Mouse (Mus musculus): ENCODE measurements around the gene Sipa1l3.

Sipa1l3 gene

GRCm38 (mm10) chr7:29469602-29470344 lies 48.7 kb downstream of the Sipa1l3 start:
- TF ChIP-seq GATA4 (IDR thresholded peaks at IDR 0.05; ENCODE audit: insufficient replicate concordance, low read length), result no peak

DNA sequence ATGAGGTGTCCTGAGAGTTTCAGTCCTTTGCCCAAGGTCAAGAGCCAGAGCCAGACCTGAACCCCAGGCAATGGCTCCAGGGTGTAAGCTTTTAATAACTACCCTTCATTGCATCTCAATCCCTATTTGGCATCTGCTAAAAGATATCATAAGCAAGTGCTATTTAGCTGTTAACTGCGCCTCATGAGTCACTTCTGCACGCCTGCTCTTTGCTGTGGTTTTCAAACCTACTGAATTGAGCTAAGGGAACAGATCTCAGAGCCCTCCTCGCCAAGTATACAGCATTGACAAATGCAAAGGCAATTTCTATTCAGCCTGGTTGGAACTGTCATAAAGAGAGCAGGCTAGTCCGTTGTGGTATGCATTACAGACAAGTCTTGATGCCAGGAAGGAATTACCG lies 49.8 kb downstream of the Sipa1l3 start:
- TF ChIP-seq GATA4 (IDR thresholded peaks at IDR 0.05; ENCODE audit: insufficient replicate concordance, low read length), result no peak

GRCm38 (mm10) chr7:29466585-29466984 lies 51.9 kb downstream of the Sipa1l3 start:
- TF ChIP-seq GATA4 (IDR thresholded peaks at IDR 0.05; ENCODE audit: insufficient replicate concordance, low read length), result no peak

GRCm38 (mm10) chr7:29465736-29466135 lies 52.7 kb downstream of the Sipa1l3 start:
- no peak for TF ChIP-seq GATA4 (IDR thresholded peaks at IDR 0.05; ENCODE audit: insufficient replicate concordance, low read length)

GRCm38 (mm10) chr7:29462820-29463219 lies 55.6 kb downstream of the Sipa1l3 start:
- no peak for TF ChIP-seq GATA4 (IDR thresholded peaks at IDR 0.05; ENCODE audit: insufficient replicate concordance, low read length)

DNA sequence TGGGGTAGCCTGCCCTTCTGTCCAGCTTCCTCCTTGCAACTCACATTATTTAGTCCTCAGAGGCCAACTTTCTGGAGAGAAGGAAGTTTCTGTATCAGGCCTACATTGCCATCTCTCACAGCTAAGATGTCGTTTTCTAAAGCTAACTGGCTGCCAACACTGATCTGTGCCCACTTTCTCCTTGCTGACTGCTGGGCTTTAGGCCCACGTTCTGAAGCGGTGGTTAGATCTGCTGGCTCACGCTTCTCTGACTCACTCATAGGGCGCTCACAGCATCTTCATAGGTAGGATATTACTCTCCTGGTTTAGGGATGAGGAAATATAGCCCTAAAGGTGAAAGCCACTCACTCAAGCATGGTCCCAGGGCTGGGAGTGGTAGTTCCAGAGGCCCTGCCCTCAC lies 56.3 kb downstream of the Sipa1l3 start:
- TF ChIP-seq GATA4 (IDR thresholded peaks at IDR 0.05; ENCODE audit: insufficient replicate concordance, low read length), result no peak

DNA sequence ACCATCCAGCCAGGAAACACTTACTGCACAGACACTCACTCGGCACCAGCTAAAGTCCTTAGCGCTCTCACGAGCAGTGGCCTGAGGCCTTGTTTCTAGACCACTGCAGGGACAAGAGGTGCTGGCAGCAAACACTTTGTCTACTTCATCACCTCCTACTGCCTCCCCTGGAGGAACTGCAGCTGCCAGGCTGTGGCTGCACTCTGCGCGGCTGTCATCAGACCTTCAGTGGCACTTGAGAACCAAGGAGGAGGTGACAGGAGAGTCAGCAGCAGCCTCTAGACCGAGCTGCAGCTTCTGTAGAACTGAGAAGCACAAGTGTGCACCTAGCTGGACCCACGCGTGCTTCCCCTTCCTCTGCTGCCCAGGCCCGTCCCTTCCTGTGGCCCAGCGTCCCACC lies 56.9 kb downstream of the Sipa1l3 start:
- TF ChIP-seq GATA4 (IDR thresholded peaks at IDR 0.05; ENCODE audit: insufficient replicate concordance, low read length), result no peak

GRCm38 (mm10) chr7:29458889-29459740 lies 59.3 kb downstream of the Sipa1l3 start:
- TF ChIP-seq GATA4 (IDR thresholded peaks at IDR 0.05; ENCODE audit: insufficient replicate concordance, low read length), result no peak

DNA sequence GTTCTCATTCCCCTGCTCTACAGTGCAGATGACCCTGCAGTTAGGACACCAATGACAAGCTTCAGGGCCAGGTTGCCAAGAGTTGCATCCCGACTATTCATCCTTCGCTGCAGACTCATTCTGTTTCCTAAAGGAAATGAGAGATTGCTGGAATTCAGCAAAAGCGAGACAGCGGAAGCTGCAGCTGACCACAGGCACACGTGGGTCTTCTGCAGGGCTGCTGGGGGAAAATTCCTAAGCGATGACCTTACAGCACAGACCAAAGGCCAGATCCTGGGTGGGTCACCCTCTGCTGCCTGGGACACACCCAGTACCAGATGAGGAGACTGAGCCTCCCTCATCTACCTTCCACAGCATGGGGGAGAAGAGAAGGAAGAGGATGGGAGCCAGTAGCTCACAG lies 60.7 kb downstream of the Sipa1l3 start:
- TF ChIP-seq GATA4 (IDR thresholded peaks at IDR 0.05; ENCODE audit: insufficient replicate concordance, low read length), result no peak

- no peak for TF ChIP-seq GATA4 (IDR thresholded peaks at IDR 0.05; ENCODE audit: insufficient replicate concordance, low read length)
Measured at GRCm38 (mm10) chr7:29456716-29457115, 61.7 kb downstream of the Sipa1l3 start.

DNA sequence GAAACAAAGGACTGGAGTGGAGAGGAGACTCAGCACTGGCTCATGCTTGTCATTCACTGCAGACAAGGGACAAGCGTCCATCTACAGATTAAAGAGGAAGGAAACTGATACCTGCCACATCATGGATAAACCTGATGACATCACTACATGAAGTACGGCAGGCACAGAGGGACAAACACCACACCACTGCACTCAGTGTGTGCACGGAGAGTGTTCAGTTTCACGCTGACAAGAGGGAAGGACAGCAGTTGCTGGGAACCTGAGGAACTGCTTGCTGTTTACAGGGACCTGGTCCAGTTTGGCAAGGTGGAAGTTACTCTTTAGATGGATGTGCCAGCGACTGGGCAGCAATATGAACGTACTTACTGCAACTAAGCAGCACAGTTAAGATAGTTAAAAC lies 62.9 kb downstream of the Sipa1l3 start:
- TF ChIP-seq GATA4 (IDR thresholded peaks at IDR 0.05; ENCODE audit: insufficient replicate concordance, low read length), result no peak

DNA sequence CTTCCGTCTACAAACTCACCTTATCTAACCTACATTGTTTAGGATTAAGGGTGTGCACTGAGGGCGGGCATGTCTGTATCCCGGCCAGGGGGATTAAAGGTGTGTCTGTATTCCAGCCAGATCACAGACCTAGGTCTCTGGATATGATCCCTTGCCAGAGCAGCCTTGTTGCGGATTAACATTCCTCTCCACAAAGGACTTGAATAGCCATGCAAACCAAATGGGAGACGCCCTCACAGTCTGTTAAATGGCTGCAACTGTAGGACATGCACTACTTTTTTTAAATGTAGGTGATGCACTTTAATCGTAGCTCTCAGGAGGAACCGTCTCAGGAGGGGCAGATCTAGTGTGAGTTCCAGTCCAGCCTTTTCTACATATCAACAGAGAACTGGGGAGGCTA lies 63.5 kb downstream of the Sipa1l3 start:
- TF ChIP-seq GATA4 (IDR thresholded peaks at IDR 0.05; ENCODE audit: insufficient replicate concordance, low read length), result no peak

DNA sequence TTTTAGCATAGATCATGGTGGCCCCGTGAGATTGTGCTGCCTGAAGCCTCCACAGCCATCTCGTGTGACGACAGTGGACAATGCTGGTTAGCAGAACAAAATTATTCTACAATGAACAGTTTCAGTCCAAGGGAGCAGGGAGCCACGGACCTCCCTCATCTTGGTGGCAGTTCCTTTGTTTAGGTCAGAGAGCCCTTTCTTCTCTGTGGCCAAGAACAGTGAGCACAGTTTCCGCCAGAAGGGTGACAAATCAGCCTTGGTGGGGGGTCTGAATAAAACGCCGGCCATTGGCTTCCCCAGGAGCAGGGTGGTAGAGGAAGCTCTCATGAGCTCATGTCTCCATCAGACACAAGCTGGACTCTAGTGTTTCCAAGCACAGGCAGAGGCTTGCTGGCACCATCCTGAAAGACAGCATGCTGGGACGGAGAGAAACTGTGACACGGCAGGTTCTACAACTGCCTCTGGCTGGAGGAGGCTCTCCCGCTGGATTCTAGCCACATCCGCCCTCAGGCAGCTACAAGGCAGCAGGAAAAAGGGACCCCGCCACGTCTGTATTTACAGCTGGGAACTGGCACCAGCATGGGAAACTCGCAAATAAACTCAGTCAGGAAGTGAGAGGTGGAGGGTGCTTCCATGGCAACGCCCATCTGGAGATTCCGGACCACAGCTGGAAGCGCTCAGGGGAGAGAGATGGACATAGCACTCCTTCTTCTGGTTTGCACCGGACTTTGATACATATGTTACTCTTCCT lies 65.3 kb downstream of the Sipa1l3 start:
- TF ChIP-seq GATA4 (IDR thresholded peaks at IDR 0.05; ENCODE audit: insufficient replicate concordance, low read length), result no peak

GRCm38 (mm10) chr7:29452381-29452780 lies 66.1 kb downstream of the Sipa1l3 start:
- TF ChIP-seq GATA4 (IDR thresholded peaks at IDR 0.05; ENCODE audit: insufficient replicate concordance, low read length), result no peak

DNA sequence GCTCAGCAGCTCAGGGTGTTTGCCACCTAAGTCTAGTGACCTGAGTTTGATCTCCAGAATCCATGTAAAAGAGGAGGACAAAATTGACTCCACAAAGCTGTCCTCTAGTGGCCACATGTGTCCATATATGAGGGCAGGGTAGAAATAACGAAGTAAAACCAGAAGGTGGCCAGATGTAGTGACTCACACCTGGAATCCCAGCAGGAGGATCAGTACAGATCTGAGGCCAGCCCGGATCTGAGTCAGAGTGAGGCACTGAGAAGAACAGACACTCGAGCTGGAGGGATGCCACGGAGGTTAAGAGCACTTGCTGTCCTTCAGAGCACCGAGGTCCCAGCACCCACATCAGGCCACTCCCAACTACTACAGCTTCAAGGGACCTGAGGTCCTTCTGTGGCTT lies 68.3 kb downstream of the Sipa1l3 start:
- no peak for TF ChIP-seq GATA4 (IDR thresholded peaks at IDR 0.05; ENCODE audit: insufficient replicate concordance, low read length)

DNA sequence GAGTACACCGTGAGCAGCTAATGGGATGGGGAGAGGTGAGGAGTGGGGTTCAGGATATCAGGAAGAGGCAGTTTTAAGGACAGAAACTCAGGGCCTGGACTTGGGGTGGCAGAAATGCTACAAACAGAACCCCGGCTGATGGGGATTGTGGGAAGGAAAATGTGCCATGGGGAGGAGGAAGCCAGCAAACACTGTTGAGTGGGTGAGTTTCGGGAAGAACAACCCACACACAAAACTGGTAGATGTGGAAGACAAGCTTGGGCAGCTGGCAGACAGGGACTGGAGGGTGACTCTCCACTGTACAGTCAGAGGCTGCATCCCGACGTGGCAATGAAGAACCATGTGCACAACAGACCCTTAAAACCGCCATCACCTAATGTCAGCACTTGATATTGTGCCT lies 69.6 kb downstream of the Sipa1l3 start:
- TF ChIP-seq GATA4 (IDR thresholded peaks at IDR 0.05; ENCODE audit: insufficient replicate concordance, low read length), result no peak
